Mouse (Mus musculus) forebrain, embryonic 13.5 days (tissue): ENCODE measurements around the gene Mrpl12. TPM values are rescaled to one million over a fixed set of nuclear protein-coding genes. Genes with fewer than 3 reads are reported as not detected.

Experiments used
- ATAC-seq: fragments of 200-750 bp; cut with Nextera tagmentation; 2 replicates; pipeline ENCODE4 v1.8.0; 2017
- H3K27ac ChIP-seq: fragments of 300-500 bp; sonication (generic); 2 replicates; pipeline ENCODE4 v1.5.1; 2015; ENCODE audit warnings: inconsistent platforms, mild to moderate bottlenecking, moderate library complexity
- H3K27me3 ChIP-seq: fragments of 300-500 bp; sonication (generic); 2 replicates; pipeline ENCODE4 v1.6.1; 2015; ENCODE audit warnings: mild to moderate bottlenecking, inconsistent platforms
- H3K36me3 ChIP-seq: fragments of 300-500 bp; sonication (generic); 2 replicates; pipeline ENCODE4 v1.6.1; 2015; ENCODE audit warnings: mild to moderate bottlenecking, inconsistent platforms; ENCODE audit not compliant: poor library complexity, severe bottlenecking
- H3K4me1 ChIP-seq: fragments of 300-500 bp; sonication (generic); 2 replicates; pipeline ENCODE4 v1.6.1; 2015; ENCODE audit warnings: inconsistent platforms
- H3K4me2 ChIP-seq: fragments of 300-500 bp; sonication (generic); 2 replicates; pipeline ENCODE4 v1.6.1; 2015; ENCODE audit warnings: inconsistent platforms, mild to moderate bottlenecking, moderate library complexity
- H3K4me3 ChIP-seq: fragments of 300-500 bp; sonication (generic); 2 replicates; pipeline ENCODE4 v1.5.1; 2015; ENCODE audit warnings: mild to moderate bottlenecking, inconsistent platforms
- H3K9ac ChIP-seq: fragments of 300-500 bp; sonication (generic); 2 replicates; pipeline ENCODE4 v1.6.1; 2015; ENCODE audit warnings: mild to moderate bottlenecking, inconsistent platforms
- H3K9me3 ChIP-seq: fragments of 300-500 bp; sonication (generic); replicated peaks from 2 replicates; pipeline ENCODE4 v1.6.1; 2016; ENCODE audit warnings: inconsistent platforms
- WGBS: fragments of 180-500 bp; shearing (Covaris S2); methylation state at CpG from one replicate; pipeline ENCODE4 v1.1.7; 2015; 5-methylcytosine and 5-hydroxymethylcytosine counted together
- polyA plus RNA-seq: library from polyadenylated mRNA; unstranded; fragments of >200 nt; fragmentation: Nextera tagmentation; extraction: Ambion mirVana; gene quantifications from 2 replicates; pipeline ENCODE4 v1.2.1, GENCODE M21; 2015

Gene Mrpl12
- polyA plus RNA-seq: 127 TPM in 2 replicates

DNA sequence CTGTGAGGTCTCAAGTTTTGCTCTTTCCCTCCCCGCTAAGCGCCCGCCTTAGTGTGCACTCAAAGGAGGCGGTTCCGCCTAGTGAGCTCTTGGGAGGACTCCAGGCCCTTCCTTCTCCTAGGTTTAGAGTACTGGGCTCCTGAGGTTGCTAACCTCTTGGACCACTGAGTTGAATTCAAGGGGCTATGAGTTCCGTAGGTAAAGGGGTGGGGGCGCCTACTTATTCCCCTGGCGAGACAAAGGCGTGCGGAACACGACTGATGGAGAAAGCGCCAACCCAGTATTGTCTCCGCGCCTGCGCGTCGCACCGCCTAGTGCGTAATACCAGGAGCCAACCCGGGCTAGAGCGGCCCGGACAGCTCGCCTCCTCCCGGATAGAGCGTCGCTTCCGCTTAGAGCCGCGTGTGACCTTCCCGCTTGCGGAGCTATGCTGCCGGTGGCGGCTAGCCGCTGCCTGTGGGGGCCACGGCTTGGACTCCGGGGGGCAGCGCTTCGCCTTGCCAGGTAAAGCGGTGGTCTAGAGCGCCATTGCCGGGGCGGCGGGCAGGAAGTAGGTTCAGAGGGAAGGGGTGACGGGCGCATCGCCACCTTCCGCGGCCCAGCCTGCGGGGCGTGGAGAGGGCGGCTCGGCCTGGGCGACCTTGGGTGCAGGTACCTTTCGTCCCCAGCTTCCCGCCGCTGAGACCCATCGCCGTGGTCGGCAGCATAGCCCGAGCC is at the start of gene Mrpl12:
Mrpl12 (plus strand) TSS at position 349 of the 717 bp plus-strand sequence.
- peak; percentile 97 for ATAC-seq
- Histone ChIP-seq H3K9me3 (no peaks in the 10 kb centered on the region), H3K4me2 (peak within 1 kb of the TSS; percentile 95), H3K27ac (peak within 1 kb of the TSS; percentile 88), H3K4me3 (peak within 1 kb of the TSS; percentile 98), H3K4me1 (peaks cover 25% of the 10 kb centered on the region), H3K27me3 (no peaks in the 10 kb centered on the region), H3K36me3 (peaks cover 77% of the 10 kb centered on the region), H3K9ac (peak within 1 kb of the TSS; percentile 95)
- WGBS: under 1% methylated on average over 60 of the region's 60 CpGs

DNA sequence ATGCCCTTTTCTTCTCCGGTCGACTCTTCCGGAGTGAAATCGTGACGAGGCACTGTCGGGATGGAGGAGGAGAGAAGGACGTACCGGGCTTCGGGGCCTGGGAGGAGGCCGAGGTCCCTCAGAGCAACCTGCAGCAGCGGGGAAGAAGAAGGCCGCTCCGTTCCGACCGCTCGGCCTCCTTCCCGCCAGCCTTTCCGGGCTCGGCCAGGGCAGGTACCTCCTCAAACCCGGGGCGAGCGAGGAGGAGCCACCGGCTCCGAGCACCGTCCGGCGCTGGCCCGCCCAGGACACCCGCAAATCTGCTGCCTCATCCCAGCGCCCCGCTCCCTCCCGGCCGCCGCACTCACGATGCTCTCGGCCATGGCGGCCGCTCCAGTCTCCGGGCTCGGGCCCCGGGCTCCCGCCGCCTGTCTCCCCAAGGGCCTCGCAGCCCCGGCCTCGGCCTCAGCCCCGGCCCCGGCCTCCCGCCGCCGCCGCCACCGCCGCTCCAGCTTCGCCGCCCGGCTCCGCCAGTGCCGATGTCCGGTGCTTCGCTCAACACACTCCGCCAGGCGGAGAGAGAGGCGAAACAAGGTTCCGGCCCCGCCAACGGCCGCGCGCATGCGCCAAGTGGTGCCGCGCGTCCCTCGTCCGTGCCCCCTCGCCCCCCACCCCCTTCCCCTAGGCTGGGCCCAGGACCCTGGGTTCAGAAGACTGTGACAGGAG is 47.1 kb upstream of the Mrpl12 start, which contains the start of gene Nploc4:
Nploc4 (minus strand) TSS at position 557 of the 705 bp plus-strand sequence.
- Histone ChIP-seq H3K27me3 (no peaks in the 10 kb centered on the region), H3K4me2 (peak within 1 kb of the TSS; percentile 91), H3K9me3 (no peaks in the 10 kb centered on the region), H3K9ac (peak within 1 kb of the TSS; percentile 98), H3K27ac (peak within 1 kb of the TSS; percentile 78), H3K36me3 (peaks cover 28% of the 10 kb centered on the region), H3K4me1 (peaks cover 13% of the 10 kb centered on the region), H3K4me3 (peak within 1 kb of the TSS; percentile 98)
- ATAC-seq: peak; percentile 92
- WGBS: 0% methylated on average over 71 of the region's 77 CpGs

DNA sequence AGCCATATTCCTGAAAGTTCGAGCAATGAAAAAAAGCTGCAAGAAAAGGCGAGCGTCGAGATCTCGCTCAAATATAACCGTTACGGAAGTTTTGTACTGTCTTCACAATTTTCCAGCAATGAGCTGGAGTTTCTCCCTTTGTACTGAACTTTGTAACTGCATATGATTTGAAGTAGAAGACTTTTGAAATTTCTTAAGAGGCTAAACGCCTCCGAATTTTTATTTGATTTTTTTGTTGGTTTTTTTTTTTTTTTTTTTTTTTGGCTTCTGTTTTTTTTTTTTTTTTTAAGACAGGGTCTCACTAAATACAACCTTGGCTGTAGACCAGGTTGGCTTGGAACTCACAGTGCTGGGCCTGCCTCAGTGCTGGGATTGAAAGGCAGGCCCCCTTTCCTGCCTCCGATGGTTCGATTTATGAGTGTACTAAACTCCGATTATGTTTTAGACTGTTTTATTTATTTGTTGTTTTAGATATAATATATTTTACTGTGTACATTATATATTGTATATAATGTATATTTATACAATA is 46.5 kb upstream of the Mrpl12 start:
- Histone ChIP-seq H3K4me3 (peak overlapping the region; percentile 98), H3K9ac (peak overlapping the region; percentile 98), H3K27ac (no peak overlapping the region), H3K4me1 (peaks cover 13% of the 10 kb centered on the region), H3K9me3 (no peaks in the 10 kb centered on the region), H3K4me2 (peak overlapping the region; percentile 91), H3K27me3 (no peaks in the 10 kb centered on the region), H3K36me3 (peaks cover 22% of the 10 kb centered on the region)
- WGBS: 31% methylated on average over 12 of the region's 12 CpGs
- no peak for ATAC-seq

- H3K27ac ChIP-seq: no peak within 1 kb of the TSS
- no peaks in the 10 kb centered on the region for H3K9me3 ChIP-seq
- no peak within 1 kb of the TSS for H3K4me3 ChIP-seq
- 91% methylated on average over 3 of the region's 3 CpGs for WGBS
- ATAC-seq: no peak
- no peaks in the 10 kb centered on the region for H3K27me3 ChIP-seq
- H3K4me2 ChIP-seq: no peak within 1 kb of the TSS
- H3K4me1 ChIP-seq: no peaks in the 10 kb centered on the region
- H3K9ac ChIP-seq: no peak within 1 kb of the TSS
- H3K36me3 ChIP-seq: no peaks in the 10 kb centered on the region
Observed at GRCm38 (mm10) chr11:120442344-120442743, 42.1 kb upstream of the Mrpl12 start, which contains the start of gene Tspan10. Gene Tspan10, plus strand, starts transcription at chr11:120442644.

DNA sequence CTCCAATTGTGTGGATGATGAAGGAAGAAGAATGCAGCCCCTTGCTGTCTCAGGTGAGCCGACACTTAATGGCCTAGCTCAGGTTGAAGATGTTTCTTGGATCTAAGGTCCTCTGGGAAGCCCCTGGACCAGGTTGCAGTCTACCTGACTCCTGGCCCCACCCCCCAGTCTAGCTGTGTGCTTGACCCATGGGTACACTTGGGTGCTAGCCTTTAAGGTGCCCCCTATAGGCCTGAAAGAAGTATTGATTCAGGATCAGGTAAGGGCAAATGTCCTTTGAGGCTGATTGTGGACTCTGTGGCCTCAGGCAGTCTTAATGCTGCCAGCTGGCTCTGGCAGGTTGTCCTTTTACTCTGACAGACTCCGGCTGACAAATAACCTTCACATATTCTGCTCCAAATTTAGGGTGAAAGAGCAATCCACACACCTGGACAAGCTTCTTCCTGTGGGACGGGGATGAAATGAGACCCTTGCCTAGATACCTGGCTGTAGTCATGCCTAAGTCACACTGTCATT is 41.6 kb upstream of the Mrpl12 start:
- Histone ChIP-seq H3K27me3 (no peaks in the 10 kb centered on the region), H3K9ac (no peak overlapping the region), H3K4me2 (no peak overlapping the region), H3K4me1 (no peaks in the 10 kb centered on the region), H3K27ac (no peak overlapping the region), H3K4me3 (no peak overlapping the region), H3K9me3 (no peaks in the 10 kb centered on the region), H3K36me3 (no peaks in the 10 kb centered on the region)
- 87% methylated on average over 3 of the region's 3 CpGs for WGBS
- no peak for ATAC-seq

GRCm38 (mm10) chr11:120444106-120444505 is 40.3 kb upstream of the Mrpl12 start:
- Histone ChIP-seq H3K4me1 (no peaks in the 10 kb centered on the region), H3K4me3 (no peak overlapping the region), H3K4me2 (no peak overlapping the region), H3K36me3 (no peaks in the 10 kb centered on the region), H3K27me3 (no peaks in the 10 kb centered on the region), H3K9me3 (no peaks in the 10 kb centered on the region), H3K9ac (no peak overlapping the region), H3K27ac (no peak overlapping the region)
- WGBS: 79% methylated on average over 6 of the region's 6 CpGs
- no peak for ATAC-seq

DNA sequence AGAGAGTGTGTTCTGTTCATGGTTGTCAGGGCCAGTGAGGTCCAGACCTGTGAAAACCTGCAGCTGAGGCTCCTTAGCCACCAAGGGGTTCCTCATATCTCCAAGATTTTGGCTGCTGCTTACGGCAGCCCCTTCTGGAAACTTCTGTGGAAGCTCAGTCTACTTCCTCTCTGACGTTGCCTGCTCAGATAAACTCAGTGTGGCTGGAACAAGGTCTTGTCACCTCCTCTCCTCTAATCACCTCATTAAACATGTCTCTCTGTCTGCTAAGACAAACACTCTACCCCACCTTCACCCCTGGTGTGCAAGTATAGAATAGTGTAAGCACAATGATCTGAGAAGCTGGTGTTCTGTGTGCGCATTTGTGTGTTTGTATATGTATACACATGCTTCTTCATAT is 38.9 kb upstream of the Mrpl12 start:
- Histone ChIP-seq H3K4me2 (no peak overlapping the region), H3K27ac (no peak overlapping the region), H3K27me3 (no peaks in the 10 kb centered on the region), H3K9me3 (no peaks in the 10 kb centered on the region), H3K9ac (no peak overlapping the region), H3K36me3 (no peaks in the 10 kb centered on the region), H3K4me3 (no peak overlapping the region), H3K4me1 (no peaks in the 10 kb centered on the region)
- ATAC-seq: no peak
- WGBS: 82% methylated on average over 3 of the region's 3 CpGs

DNA sequence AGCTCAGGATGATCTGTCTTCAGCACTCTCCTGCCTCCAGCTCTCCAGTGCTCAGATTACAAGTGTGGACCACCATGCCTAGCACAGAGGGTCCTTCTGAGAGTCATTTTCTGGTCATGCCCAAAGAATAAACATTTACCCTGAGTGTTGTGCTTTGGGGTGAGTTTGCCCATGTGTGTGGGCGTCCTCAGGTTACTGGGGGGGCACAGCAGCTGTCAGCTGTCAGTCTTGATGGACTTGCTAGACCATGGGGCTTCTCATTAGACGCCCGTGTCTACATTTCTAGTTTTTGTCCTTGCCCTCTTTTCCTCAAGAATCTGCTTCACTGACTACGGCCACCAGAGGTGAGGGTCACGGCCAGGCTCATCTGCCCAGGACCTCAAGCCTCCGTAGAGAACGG is 37.2 kb upstream of the Mrpl12 start:
- H3K9ac ChIP-seq: no peak overlapping the region
- H3K4me1 ChIP-seq: no peaks in the 10 kb centered on the region
- no peak overlapping the region for H3K4me3 ChIP-seq
- ATAC-seq: no peak
- 84% methylated on average over 7 of the region's 7 CpGs for WGBS
- H3K9me3 ChIP-seq: no peaks in the 10 kb centered on the region
- H3K27me3 ChIP-seq: no peaks in the 10 kb centered on the region
- no peak overlapping the region for H3K27ac ChIP-seq
- H3K36me3 ChIP-seq: no peaks in the 10 kb centered on the region
- no peak overlapping the region for H3K4me2 ChIP-seq

DNA sequence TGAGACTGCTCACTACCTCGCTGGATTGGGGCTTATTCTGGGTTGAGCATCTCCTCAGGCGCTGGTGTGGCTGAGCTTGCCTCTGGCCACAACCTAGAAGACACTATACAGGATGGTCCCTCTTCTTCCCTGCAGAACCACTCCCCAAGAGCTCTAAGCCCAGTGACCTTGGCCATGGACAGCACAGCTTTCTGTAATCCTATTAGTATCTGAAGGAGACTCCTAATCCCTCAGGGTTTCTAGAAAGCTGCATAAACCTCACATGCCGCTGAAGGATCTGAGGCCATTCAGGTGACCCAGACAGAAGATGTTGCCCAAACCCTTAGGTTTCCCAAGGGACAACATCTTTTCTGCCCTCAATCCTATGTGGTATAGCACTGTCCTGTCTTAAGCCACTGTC is 32.2 kb upstream of the Mrpl12 start:
- Histone ChIP-seq H3K9me3 (no peaks in the 10 kb centered on the region), H3K4me2 (no peak overlapping the region), H3K4me1 (peaks cover 6% of the 10 kb centered on the region), H3K9ac (no peak overlapping the region; the same call in 1 of the 2 replicates), H3K27ac (no peak overlapping the region), H3K4me3 (no peak overlapping the region), H3K27me3 (no peaks in the 10 kb centered on the region), H3K36me3 (no peaks in the 10 kb centered on the region)
- no peak for ATAC-seq
- 59% methylated on average over 3 of the region's 3 CpGs for WGBS

GRCm38 (mm10) chr11:120453306-120453705 is 31.1 kb upstream of the Mrpl12 start, which contains the start of gene Pde6g:
Gene Pde6g, minus strand, starts transcription at chr11:120453500.
- Histone ChIP-seq H3K4me3 (no peak within 1 kb of the TSS), H3K27ac (no peak within 1 kb of the TSS), H3K4me1 (peaks cover 9% of the 10 kb centered on the region), H3K36me3 (no peaks in the 10 kb centered on the region), H3K9ac (no peak within 1 kb of the TSS), H3K9me3 (no peaks in the 10 kb centered on the region), H3K27me3 (no peaks in the 10 kb centered on the region), H3K4me2 (no peak within 1 kb of the TSS)
- no peak for ATAC-seq
- WGBS: 85% methylated on average over 4 of the region's 4 CpGs

GRCm38 (mm10) chr11:120454965-120455364 is 29.4 kb upstream of the Mrpl12 start:
- Histone ChIP-seq H3K4me3 (no peak overlapping the region), H3K4me1 (peaks cover 25% of the 10 kb centered on the region), H3K36me3 (peaks cover 9% of the 10 kb centered on the region), H3K27me3 (no peaks in the 10 kb centered on the region), H3K9ac (no peak overlapping the region), H3K9me3 (no peaks in the 10 kb centered on the region), H3K27ac (no peak overlapping the region), H3K4me2 (no peak overlapping the region)
- WGBS: 95% methylated on average over 4 of the region's 4 CpGs
- no peak for ATAC-seq

GRCm38 (mm10) chr11:120455413-120455812 is 29.0 kb upstream of the Mrpl12 start:
- no peaks in the 10 kb centered on the region for H3K9me3 ChIP-seq
- H3K4me3 ChIP-seq: no peak overlapping the region
- ATAC-seq: no peak
- no peak overlapping the region for H3K27ac ChIP-seq
- H3K36me3 ChIP-seq: peaks cover 11% of the 10 kb centered on the region
- no peaks in the 10 kb centered on the region for H3K27me3 ChIP-seq
- no peak overlapping the region for H3K9ac ChIP-seq
- 96% methylated on average over 7 of the region's 7 CpGs for WGBS
- H3K4me1 ChIP-seq: peaks cover 25% of the 10 kb centered on the region
- H3K4me2 ChIP-seq: no peak overlapping the region
